Mouse (Mus musculus) layer of hippocampus, adult 9-11 months (tissue): ENCODE data around the gene Gm26602.
"Not testable (repeated sequence)": the region's sequence is repeated elsewhere in the genome, so short reads cannot be mapped to it uniquely, and the experiment has no call there.

Source experiments
- DNase-seq: peaks from one replicate; pipeline ENCODE4 v3.0.0; 2022

The Gm26602 gene

DNA sequence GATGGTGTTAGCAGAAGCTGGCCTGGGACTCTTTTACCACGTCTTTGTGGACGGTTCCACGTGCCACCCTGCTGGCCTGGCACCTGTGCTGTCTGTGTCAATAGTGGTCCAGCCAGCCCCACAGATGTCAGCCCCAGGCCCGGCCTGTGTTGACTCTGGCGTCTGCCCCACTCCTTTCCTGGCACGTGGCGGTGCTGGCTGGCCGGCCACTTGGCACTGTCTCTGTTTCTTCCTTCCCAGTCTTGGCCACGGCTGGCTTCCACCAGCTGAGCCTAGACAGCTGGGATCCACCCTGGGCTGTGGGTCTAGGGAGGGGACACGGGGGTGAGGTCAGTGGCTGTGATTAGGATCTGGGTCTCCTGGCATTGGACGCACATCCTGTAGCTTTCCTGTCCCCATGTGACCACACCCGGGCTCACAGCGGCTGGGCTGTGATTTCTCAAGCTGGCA lies 23.6 kb downstream of the Gm26602 start:
- DNase-seq, result peak; percentile 86

DNA sequence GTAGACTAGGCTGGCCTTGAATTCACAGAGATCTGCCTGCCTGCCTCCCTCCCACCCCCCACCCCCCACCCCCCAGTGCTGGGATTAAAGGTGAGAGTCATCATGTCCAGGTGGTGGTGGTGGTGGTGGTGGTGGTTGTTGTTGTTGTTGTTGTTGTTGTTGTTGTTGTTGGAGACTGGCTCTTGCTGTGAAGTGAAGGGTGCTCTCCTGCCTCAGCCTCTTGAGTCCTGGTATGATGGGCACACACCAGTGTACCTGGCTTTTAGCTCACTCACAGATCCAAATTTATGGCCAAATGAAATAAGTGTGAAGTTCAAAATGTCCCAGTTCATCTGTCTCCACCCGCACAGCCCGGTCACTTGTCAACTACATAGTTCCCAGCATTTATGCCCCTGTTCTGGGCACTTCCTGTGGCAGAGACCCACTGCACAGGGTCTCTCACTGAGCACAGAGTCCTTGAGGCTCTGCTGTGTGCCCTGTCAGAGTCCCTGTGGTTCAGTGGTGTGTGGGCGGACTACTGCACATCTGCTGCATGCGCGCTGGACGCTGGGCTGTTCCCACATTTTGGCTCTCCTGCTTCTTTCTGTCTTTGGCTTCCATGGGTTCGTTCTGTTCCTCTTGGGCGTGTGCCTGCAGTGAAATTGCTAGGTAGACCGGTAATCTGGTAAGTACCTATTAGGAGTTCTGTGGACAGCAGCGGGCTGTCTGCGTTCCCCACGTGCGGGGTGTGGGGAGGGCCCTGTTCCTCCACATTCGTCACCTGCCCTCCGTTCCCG lies 24.3 kb downstream of the Gm26602 start:
- no peak for DNase-seq

DNA sequence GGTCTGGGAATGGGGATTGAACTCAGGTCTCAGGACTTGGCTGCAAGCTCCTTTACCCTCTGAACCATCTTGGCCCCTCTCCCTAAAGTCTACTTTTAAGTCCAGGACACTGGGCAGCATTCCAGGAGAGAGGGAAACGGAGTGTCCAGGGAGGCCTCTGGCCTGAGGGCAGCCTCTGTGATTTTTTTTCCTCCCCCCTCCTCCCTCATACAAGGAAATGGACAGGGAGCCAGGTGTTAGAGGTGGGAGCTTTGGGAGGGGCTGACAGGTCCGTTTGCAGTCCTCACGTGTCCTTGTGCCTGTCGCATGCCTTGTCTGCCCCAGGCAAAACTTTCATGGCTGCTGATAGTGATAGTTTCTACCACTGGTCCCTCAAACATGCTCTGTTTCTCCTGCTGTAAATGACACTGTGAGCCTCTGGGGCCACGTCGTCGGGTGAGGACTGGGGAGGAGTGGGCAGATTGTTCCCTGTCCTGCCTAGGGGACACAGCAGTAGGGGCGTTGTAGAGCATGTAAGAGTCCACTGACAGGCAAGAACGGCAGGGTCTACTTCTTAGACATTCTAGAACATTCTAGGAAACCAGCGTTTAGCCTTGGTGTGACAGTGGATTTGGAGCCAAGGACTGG lies 25.7 kb downstream of the Gm26602 start:
- no peak for DNase-seq

DNA sequence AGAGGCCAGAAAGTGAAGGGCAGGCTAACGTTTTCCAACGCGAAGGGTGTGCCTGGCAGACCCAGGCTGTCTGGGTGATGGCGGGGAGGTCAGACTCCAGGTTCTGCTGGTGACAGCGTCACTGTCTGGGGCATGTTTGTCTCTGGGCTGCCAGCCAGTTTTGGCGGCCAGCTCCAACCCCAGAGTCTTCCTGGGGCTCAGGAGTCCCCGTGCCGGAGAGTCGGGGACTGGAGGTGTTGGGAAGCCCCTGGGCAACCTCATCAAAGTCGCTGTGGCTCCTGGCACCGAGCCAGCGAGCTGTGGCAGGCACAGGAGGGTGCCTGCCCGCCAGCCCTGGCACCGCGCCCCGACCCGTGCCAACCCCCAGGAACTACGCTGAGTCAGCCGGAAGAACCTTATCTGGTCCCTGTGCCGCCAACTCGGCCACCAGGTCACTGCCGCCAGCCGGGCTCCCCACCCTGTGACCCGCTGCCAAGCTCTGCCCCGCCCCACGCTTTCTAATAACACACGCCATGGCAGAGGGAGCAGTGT lies 26.3 kb downstream of the Gm26602 start:
- peak; percentile 64 for DNase-seq

DNA sequence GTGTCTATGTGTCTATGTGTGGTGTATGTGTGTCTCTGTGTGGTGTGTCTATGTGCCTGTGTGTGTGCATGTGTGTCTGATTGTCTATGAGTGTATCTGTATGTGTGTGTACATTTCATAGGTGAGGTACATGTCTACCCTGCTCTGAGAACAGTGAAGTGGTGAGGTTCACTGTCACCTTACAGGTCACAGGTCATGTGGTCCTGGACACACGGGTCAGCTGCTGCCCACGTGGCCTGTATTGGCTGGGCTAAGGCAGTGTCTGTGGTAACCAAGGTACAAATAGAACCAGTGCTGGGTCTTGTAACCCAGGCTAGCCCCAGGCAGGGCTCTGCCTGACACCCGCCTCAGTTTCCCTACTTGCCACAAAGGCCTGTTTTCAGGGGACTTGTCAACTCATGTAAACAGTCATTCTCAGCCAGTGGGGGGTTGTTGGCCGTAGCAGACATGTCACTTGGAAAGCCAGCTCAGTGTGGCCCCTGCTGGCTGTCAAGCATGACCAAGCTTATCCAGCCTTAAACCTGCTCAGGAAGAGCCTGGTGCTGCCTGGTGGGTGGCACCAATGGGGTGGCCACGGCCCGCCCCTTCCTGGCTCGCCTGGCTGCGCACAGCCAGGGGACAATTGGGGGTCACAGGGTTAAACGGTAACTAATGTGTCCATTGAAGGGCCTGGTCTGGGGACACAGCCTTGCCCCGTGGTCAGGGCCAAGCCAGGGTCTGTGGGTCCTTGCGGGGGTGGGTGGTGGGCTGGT lies 27.3 kb downstream of the Gm26602 start:
- DNase-seq, result no peak

DNA sequence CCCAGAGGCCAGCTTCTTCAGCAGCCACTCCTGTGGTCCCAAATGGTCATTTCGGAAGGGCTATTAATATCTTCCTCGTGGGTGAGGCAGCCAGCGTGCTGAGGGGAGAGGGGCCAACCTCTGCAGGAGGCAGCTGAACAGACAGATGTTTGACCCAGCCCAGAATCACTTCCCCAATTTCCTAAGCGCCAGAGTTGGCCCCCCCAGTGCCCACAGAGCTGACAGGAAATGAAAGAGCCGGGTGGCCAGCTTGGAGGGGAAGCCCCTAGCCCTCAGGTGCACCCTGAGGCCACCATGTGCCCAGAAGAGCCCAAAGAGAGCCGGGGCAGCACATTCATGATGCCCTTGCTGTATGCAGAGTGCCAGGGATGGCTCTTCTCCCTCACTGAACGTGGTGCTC lies 30.1 kb downstream of the Gm26602 start:
- DNase-seq, result peak; percentile 83

DNA sequence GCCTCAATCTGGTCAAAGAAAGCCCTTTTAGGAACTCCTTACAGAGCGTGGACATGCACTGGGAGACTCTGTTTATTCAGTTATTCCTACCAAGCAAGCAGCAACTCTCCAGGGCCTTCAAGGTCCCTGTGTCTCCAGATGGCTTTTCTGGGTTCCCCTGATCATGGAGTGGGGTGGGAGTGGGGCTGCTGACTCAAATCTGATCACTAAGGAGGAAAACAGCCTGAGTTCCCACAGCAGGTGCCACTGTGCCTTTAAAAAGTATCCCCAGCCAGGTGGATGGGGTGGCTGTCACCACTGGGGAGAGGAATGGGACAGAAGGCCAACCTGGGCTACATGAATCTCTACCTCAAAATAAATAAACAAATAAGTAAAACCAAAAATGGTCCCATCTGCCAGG lies 32.3 kb downstream of the Gm26602 start:
- no peak for DNase-seq

DNA sequence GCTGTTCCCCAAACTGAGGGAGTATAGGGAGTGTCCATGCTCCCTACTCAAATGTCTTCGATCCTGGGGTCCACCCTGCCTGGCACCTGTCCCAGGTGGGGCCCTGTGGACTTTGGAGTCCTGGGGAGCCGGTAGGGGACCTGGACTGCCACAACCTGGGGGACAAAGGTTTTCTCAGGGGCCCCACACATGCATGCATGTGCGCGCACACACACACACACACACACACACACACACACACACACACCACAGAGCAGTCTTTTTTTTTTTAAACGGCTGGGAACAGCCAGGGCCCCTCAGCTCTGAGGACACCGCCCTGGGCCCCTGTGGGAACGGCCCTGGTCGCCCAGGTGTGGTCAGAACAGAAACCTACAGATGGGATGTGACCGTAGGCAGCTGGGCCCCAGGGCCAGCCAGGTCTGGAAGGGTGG lies 32.8 kb downstream of the Gm26602 start:
- no peak for DNase-seq

DNA sequence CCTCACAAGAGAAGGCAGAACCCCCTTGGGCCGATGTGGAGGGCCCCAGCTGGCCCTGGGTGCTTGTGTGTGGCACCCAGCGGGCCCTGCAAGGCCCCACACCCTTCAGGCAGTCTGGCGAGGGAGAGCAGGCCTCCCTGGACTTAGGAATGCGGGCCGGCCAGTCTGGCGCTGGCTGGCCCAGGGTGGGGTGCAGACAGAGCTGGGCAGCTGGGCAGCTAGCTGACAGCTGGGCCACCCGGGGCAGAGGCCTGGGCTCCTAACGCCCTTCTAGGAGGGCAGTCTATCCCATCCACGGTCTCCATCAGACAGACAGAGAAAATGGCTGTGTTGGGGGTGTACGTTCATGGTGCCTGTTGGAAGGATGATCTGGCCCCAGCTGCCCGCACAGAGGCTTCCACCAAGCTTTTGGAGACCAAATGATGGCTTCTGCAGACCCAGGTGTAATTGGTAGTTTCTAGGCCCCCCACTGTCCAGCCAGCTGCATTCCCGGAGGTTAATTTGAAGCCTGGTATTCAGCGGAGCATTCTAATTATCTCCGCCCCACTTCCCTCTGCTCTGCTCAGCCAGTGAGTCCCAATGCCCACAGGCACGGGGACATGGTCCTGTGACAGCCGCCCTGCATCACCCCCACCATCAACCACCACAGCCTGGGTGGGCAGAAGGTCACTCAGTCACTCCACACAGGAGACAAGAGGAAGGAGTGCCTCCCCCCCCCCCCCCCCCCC lies 35.0 kb downstream of the Gm26602 start:
- no peak for DNase-seq

DNA sequence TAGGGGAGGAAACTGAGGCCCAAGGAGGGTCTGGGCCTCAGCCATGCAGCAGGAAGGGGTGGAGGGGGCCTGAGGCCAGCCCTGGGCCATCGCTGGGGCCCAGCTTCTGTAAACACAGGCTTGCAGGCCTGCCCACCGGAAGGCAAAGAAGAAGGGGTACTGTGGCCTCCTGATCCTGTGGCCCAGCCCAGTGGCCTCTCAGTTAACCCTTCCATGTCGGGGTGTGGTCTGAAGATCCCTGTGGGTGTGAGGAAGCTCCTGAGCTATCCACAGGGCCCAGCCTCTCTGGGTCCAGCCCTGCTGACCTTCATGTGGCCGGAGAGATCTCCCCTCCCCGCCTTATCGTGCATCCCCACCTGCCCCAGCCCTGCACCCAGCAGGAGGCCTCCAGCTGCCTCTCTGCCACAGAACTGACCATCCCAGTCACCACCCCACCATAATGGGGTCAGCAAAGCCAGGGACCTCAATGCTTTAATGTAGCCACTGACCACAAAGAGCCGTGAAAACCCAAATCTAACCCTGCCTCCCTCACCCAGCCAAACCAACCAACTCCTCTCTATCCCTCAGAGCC lies 36.2 kb downstream of the Gm26602 start:
- DNase-seq, result no peak

DNA sequence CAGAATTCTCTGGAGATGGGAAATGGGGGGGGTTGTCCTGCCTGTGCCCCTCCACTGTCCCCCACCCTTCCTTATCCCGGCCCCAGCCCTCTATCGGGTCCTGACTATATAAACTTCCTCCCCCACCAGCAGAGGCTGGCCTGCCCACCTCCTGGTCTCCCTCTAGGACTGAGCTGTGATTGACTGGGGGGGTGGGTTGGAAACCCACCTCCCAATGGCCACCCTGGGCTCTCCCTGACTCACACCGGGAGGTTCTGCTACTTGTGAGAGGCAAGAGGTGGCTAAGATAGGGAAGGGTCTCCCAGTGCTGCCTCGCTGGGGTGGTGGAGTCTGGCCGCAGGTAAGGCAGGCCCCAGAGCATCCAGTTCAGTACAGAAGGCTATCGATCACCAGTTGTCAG lies 36.8 kb downstream of the Gm26602 start:
- no peak for DNase-seq

DNA sequence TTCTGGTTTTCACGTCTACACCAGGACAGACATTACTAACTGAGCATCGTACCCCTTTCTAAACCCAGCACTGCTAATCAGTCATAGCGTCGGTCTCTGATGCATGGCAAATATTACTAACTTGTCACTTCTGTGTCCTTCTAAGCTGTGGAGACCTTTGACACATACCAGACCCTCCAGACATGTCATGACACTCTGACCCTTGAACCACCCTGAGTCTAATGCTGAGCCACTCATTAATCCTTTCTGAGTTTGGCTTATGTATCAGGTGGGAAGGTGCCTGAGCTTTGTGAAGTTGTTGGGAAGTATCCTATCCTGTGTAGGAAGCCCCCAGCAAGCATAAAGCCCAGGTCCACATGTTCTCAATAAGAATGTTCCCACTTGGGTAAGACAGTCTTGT lies 39.2 kb downstream of the Gm26602 start:
- DNase-seq, result no peak

DNA sequence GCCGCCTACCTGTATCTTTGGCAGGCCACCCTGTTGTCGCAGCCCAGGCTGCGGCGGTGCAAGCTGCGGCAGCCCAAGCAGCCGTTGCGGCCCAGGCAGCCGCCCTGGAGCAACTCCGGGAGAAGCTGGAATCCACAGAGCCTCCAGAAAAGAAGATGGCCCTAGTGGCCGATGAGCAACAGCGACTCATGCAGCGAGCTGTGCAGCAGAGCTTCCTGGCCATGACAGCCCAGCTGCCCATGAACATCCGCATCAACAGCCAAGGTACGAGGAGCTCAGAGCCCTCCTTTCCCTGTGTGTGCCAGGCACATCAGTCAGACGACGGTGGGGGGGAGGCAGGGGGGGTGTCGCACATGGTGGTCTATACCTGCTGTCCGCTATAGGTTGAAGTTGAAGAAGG lies 40.0 kb downstream of the Gm26602 start:
- no peak for DNase-seq

DNA sequence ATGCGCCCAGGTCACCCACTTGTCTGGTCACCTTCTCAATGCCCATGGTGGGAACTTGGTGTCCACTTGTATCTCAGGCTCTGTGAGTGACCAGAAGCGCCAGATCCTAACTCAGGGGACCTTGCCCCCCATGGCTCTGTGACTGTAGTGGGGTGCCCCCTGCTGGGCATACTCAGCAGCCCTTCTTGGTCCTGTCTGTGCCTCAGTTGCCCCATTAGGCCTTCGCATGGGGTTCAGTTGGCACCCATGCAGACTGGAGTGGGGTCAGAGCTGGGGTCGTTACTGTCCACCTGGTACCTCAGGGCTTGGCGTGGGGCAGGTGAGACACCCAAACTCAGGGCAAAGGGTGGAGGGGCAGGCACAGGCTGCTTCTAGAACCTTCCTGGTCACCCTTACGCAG lies 43.3 kb downstream of the Gm26602 start:
- DNase-seq, result no peak

DNA sequence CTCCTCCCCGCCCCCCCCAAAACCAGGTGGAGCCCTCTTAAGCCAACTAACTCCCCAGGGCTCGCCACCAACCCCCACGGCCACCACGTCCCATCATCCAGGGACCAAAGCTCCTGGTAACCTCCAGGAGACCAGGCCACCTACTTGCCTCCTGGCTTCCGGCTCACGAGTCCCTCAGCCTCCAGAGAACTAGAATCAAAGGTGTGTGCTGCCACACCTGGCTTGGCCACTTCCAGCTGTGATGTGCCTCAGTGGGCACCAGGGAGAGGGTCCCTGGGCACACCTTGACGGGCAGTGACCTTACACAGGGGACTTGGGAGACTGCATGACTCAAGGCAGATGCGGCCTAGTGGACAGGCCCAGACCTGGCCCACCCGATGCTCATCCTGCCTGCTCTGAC lies 45.0 kb downstream of the Gm26602 start:
- DNase-seq, result no peak

DNA sequence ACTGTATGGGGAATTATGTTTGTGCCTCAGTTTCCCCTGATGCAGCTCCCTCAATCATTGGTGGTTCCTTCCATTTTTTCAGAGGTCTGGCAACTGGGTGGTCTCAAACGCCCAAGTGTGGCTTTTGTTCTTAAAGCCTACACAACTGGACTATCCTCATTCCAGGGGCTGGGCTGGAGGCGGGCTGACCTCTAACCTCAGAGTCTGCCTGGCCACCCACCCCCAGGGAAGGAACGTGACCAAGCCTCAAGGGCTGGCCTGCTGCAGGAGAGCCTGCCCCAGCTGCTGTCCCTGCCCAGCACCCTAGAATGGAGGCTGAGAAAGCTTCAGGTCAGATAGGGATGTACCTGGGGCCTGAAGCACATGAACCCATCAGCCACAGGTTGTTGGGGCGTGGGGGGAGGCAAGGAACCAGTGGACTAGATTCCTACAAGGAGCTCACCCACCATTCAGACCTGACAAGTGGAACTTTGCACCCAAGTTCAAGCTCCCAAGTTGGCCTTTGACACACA lies 46.0 kb downstream of the Gm26602 start:
- DNase-seq, result no peak

DNA sequence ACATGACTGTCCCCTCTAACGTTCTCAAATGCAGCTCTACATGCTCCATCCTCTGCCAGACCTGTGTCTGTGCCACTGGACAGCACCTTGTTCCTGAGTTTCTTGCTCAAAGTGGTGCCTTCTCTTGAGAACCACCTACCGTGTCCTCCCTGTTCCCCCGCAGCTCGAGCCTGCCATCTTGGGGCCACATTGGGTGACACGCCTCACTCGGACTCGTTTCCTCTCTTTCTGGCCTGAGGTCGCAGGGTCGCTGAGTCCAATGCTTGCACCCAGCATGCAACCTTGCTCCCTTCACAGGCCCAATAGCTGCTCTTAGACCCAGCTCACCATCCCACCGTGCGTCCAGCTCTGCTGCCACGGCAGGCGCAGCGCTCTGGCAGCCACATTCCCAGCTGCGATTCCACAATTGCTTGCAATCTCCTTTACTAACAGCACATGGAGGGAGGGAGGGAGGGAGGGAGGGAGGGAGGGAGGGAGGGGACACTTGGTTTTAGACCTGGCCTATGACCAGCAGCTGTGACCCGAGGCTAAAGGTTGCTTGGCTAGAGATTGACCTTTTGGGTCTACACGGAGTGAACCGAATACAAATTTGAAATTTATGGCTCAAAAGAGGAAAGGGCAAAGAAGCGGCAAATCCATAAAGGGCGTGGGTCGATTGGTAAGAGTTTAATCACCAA lies 47.6 kb downstream of the Gm26602 start:
- peak; percentile 59 for DNase-seq

DNA sequence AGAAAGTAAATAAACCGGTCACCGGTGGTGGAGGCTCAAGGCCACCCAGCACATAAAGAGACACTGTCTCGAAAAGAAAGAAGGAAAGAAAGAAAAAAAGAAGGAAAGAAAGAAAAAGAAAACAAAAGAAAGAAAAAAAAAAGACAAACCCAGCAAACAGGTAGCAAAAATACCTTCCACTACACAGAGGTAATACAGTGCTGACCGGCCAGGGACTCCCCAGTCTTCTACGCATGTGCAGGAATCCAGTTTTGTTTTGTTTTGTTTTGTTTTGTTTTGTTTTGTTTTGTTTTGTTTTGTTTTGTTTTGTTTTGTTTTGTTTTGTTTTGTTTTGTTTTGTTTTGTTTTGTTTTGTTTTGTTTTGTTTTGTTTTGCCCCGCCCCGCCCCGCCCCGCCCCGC lies 48.8 kb downstream of the Gm26602 start:
- not testable (repeated sequence) for DNase-seq

DNA sequence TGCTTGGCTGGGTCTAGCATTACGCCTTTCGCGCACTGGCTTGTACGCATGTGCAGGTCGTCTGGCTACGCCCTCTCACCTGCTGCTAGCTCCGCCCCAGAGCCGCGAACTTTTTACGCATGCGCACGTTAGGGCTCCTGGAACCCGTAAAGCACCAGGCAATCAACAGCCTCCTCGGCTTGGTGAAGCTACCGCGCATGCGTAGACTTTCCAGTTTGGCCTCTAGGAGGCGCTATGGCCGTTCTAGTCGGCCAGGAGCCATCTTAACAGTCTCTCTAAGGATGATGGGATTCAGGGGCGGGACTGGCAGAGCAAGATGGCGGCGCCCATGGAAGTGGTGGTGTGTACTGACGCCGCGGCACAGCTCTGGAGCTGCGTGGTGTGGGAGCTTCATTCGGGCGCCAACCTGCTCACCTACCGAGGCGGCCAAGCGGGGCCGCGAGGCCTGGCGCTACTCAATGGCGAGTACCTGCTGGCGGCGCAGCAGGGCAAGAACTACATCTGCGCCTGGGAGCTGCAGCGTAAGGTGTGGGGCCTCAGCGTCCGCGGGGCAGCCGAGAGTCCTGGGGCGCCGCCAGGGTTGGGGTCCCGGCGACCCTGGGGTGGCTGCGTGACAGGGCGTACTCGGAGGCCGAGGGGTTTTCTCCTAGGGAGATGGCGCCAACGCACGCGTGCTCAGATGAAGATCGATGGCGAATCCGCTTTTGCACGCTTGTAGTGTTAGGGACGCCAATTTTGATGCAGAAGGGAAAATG lies 49.4 kb downstream of the Gm26602 start, which contains the start of gene Wdr18:
Gene Wdr18, plus strand, starts transcription at position 306 of the 755 bp plus-strand sequence.
- DNase-seq, result peak; percentile 99
